Mouse (Mus musculus): ENCODE results near the gene Zfp428. TPM values are rescaled to one million over a fixed set of nuclear protein-coding genes. Genes with fewer than 3 reads are reported as not detected.
A peak's percentile ranks its signal among the peaks of the same experiment; 100 is the strongest.
"Not testable (repeated sequence)": the region's sequence is repeated elsewhere in the genome, so short reads cannot be mapped to it uniquely, and the experiment has no call there.

The Zfp428 gene
- total RNA-seq, 4 experiments from 2014 or later = 15.1 to 17.1 (median 15.6) TPM

GRCm38 (mm10) chr7:24519130-24519529, 12.3 kb downstream of the Zfp428 start:
- no peak for DNase-seq (ENCODE audit: low spot score)

GRCm38 (mm10) chr7:24520054-24520453, 13.2 kb downstream of the Zfp428 start:
- DNase-seq (ENCODE audit: low spot score) = not testable (repeated sequence)

- DNase-seq (ENCODE audit: low spot score) = no peak
Observed at GRCm38 (mm10) chr7:24522805-24523204, 16.0 kb downstream of the Zfp428 start.

GRCm38 (mm10) chr7:24523723-24524122, 16.9 kb downstream of the Zfp428 start:
- no peak for DNase-seq (ENCODE audit: low spot score)

GRCm38 (mm10) chr7:24524978-24525377, 18.2 kb downstream of the Zfp428 start:
- DNase-seq (ENCODE audit: low spot score) = no peak

- no peak for DNase-seq (ENCODE audit: low spot score)
Observed at GRCm38 (mm10) chr7:24525686-24526420, 19.0 kb downstream of the Zfp428 start.

- no peak for DNase-seq (ENCODE audit: low spot score)
Observed at GRCm38 (mm10) chr7:24528861-24529260, 22.1 kb downstream of the Zfp428 start.

- no peak for DNase-seq (ENCODE audit: low spot score)
Observed at GRCm38 (mm10) chr7:24529580-24529979, 22.8 kb downstream of the Zfp428 start.

- peak; percentile 99 for DNase-seq (ENCODE audit: low spot score)
Observed at GRCm38 (mm10) chr7:24530062-24530931, 23.5 kb downstream of the Zfp428 start, which contains the start of gene Irgq. Irgq (plus strand) TSS chr7:24530689.

GRCm38 (mm10) chr7:24531211-24531971, 24.6 kb downstream of the Zfp428 start:
- peak; percentile 59 for DNase-seq (ENCODE audit: low spot score)

- DNase-seq (ENCODE audit: low spot score) = no peak
Observed at GRCm38 (mm10) chr7:24533031-24533571, 26.3 kb downstream of the Zfp428 start.

GRCm38 (mm10) chr7:24533806-24534205, 27.0 kb downstream of the Zfp428 start:
- DNase-seq (ENCODE audit: low spot score) = no peak

- no peak for DNase-seq (ENCODE audit: low spot score)
Observed at GRCm38 (mm10) chr7:24534301-24534700, 27.5 kb downstream of the Zfp428 start.

- no peak for DNase-seq (ENCODE audit: low spot score)
Observed at GRCm38 (mm10) chr7:24537081-24537480, 30.3 kb downstream of the Zfp428 start.

GRCm38 (mm10) chr7:24537591-24537990, 30.8 kb downstream of the Zfp428 start:
- DNase-seq (ENCODE audit: low spot score) = no peak

- no peak for DNase-seq (ENCODE audit: low spot score)
Observed at GRCm38 (mm10) chr7:24538154-24538553, 31.3 kb downstream of the Zfp428 start.

- no peak for DNase-seq (ENCODE audit: low spot score)
Observed at GRCm38 (mm10) chr7:24538701-24539100, 31.9 kb downstream of the Zfp428 start.

GRCm38 (mm10) chr7:24539686-24540085, 32.9 kb downstream of the Zfp428 start:
- DNase-seq (ENCODE audit: low spot score) = no peak

GRCm38 (mm10) chr7:24544506-24544905, 37.7 kb downstream of the Zfp428 start:
- no peak for DNase-seq (ENCODE audit: low spot score)

GRCm38 (mm10) chr7:24546068-24546614, 39.3 kb downstream of the Zfp428 start, which contains the start of the genes Pinlyp and Xrcc1:
Pinlyp (minus strand) TSS chr7:24546118.
Xrcc1 (plus strand) TSS chr7:24546289.
- DNase-seq (ENCODE audit: low spot score) = no peak
